Comparison of ENCODE assay signal across 27 mouse cellular contexts in genomic region chr8:112581473-112581872, GRCm38 (mm10). TPM values are rescaled to one million over a fixed set of nuclear protein-coding genes. Genes with fewer than 3 reads are reported as not detected.
DNase-seq lines count a peak whose midpoint lies in the region; ATAC-seq lines count a peak whose summit lies in the region.
"Had no signal": no experiment of that assay in that cellular context is flagged by ENCODE, and none has a peak within 500 bp of the region (broad histone marks: within the 10 kb centered on the region; RNA-seq: fewer than 3 reads in every experiment).

No protein-coding gene starts in this region.

- H3K9me3 ChIP-seq in hindbrain, embryonic 14.5 days (ENCODE audit: control insufficient read depth, low read length), result no peaks in the 10 kb centered on the region
- H3K9me3 ChIP-seq: heart, embryonic 12.5 days; limb, embryonic 15.5 days had no signal

- H3K4me3 ChIP-seq in hindbrain, embryonic 14.5 days (replicated peaks; ENCODE audit: low read length), result no peak overlapping the region
- H3K4me3 ChIP-seq: heart, embryonic 12.5 days; limb, embryonic 15.5 days; liver, embryonic 15.5 days had no signal

- no peaks in the 10 kb centered on the region for H3K27me3 ChIP-seq in hindbrain, embryonic 14.5 days (ENCODE audit: control insufficient read depth, insufficient read depth, low read length)
- H3K27me3 ChIP-seq: CH12.LX; heart, embryonic 12.5 days; limb, embryonic 15.5 days; liver, embryonic 15.5 days; Patski had no signal

- no peak overlapping the region for H3K27ac ChIP-seq in hindbrain, embryonic 14.5 days
- H3K27ac ChIP-seq: limb, embryonic 15.5 days; liver, embryonic 15.5 days; macrophage had no signal

- H3K4me1 ChIP-seq in hindbrain, embryonic 14.5 days (replicated peaks; ENCODE audit: control insufficient read depth, insufficient read depth, low read length), result no peaks in the 10 kb centered on the region
- H3K4me1 ChIP-seq: heart, embryonic 12.5 days; limb, embryonic 15.5 days; liver, embryonic 15.5 days had no signal

- H3K4me2 ChIP-seq in hindbrain, embryonic 14.5 days (replicated peaks), result no peak overlapping the region
- H3K4me2 ChIP-seq: heart, embryonic 12.5 days; limb, embryonic 15.5 days; liver, embryonic 15.5 days; midbrain, embryonic 11.5 days had no signal

- H3K9ac ChIP-seq in hindbrain, embryonic 14.5 days, result no peak overlapping the region
- H3K9ac ChIP-seq: heart, embryonic 12.5 days; limb, embryonic 15.5 days; liver, embryonic 15.5 days had no signal

- no peaks in the 10 kb centered on the region for H3K36me3 ChIP-seq in hindbrain, embryonic 14.5 days (replicated peaks; ENCODE audit: control insufficient read depth, insufficient read depth)
- H3K36me3 ChIP-seq: G1E; heart, embryonic 12.5 days; limb, embryonic 15.5 days; liver, embryonic 15.5 days had no signal

- 57% methylated on average over 6 of the region's 6 CpGs for WGBS in hindbrain, embryonic 14.5 days

- ATAC-seq in hindbrain, embryonic 14.5 days (ENCODE audit: low FRiP score), result no peak
- ATAC-seq in frontal cortex, adult (ENCODE audit: low TSS enrichment), result no peak
- ATAC-seq: Patski had no signal

- intact Hi-C loops in left cerebral cortex, postnatal 4 days (cut with DNase I), result no loop called here
- intact Hi-C loops in left cerebral cortex, postnatal 36 days (cut with DNase I), result no loop called here

- DNase-seq in left cerebral cortex, postnatal 4 days, result peak; percentile 72
- no peak for DNase-seq in left cerebral cortex, postnatal 36 days (ENCODE audit: low spot score in 2 of 2)
- DNase-seq in cerebellum, adult 11 months, result peak; percentile 76
- peak; percentile 92 for DNase-seq in cerebellum, adult 9-10 months
- DNase-seq in ovary, postnatal 14 days (ENCODE audit: low spot score), result no peak
- no peak for DNase-seq in hindbrain, embryonic 14.5 days (ENCODE audit: low spot score)
- DNase-seq: adrenal gland, postnatal 36 days; B cell, adult 2 months; gastrocnemius, postnatal 10 days; heart, postnatal 10 days; kidney, adult 18-20 months; kidney, postnatal 4 days; right cerebral cortex, postnatal 25 days; spleen, adult 18-20 months had no signal

RNA-seq across cellular contexts. Expression of gene Cntnap4, which starts 11.6 kb away (rescaled TPM):
- 10 to 100 TPM; 22.2 to 28.2 TPM for total RNA-seq in left cerebral cortex, postnatal 4 days (2021)
- total RNA-seq in left cerebral cortex, postnatal 36 days (2021), result 10 to 100 TPM; 24.3 to 25.6 TPM
- 17.3 and 19.5 TPM in 2 replicates for polyA plus RNA-seq in hindbrain, embryonic 14.5 days (2014; fragmentation: Nextera tagmentation; extraction: Ambion mirVana)
- total RNA-seq: adrenal gland, adult 18-20 months; adrenal gland, postnatal 36 days; CH12.LX; G1E; granulocyte monocyte progenitor cell, adult 5-6 weeks; heart, postnatal 10 days; monocyte, adult 5-6 weeks; neutrophil, adult 5-6 weeks had no signal
- polyA plus RNA-seq: G1E, macrophage, Patski had no signal

Comparison
In these comparisons a context has a peak if more than half of its experiments do, and no peak if none do; other contexts are left out.
1. DNase-seq: peak in left cerebral cortex, postnatal 4 days (single experiment), cerebellum, adult 11 months (single experiment) and cerebellum, adult 9-10 months (single experiment); none in left cerebral cortex, postnatal 36 days (0 of 2), ovary, postnatal 14 days (single experiment) and hindbrain, embryonic 14.5 days (single experiment).